Mouse (Mus musculus) layer of hippocampus, adult 9-11 months (tissue): ENCODE results near the gene Cntrob.
"Not testable (repeated sequence)": the region's sequence is repeated elsewhere in the genome, so short reads cannot be mapped to it uniquely, and the experiment has no call there.

Source experiments
- DNase-seq: peaks from one replicate; pipeline ENCODE4 v3.0.0; 2022

Gene Cntrob

GRCm38 (mm10) chr11:69340161-69341131, 16.9 kb upstream of the Cntrob start, which contains the start of gene Rnf227:
Gene Rnf227 (plus strand): TSS chr11:69340461.
- DNase-seq = peak; percentile 74

- no peak for DNase-seq
Observed at GRCm38 (mm10) chr11:69334796-69335195, 11.2 kb upstream of the Cntrob start.

GRCm38 (mm10) chr11:69333922-69334321, 10.3 kb upstream of the Cntrob start:
- DNase-seq = no peak

GRCm38 (mm10) chr11:69332713-69333253, 9.2 kb upstream of the Cntrob start:
- DNase-seq = no peak

- peak; percentile 79 for DNase-seq
Observed at GRCm38 (mm10) chr11:69331929-69332405, 8.4 kb upstream of the Cntrob start.

GRCm38 (mm10) chr11:69331152-69331551, 7.6 kb upstream of the Cntrob start:
- DNase-seq = no peak

- no peak for DNase-seq
Observed at GRCm38 (mm10) chr11:69328517-69328916, 4.9 kb upstream of the Cntrob start.

- no peak for DNase-seq
Observed at GRCm38 (mm10) chr11:69327648-69328047, 4.1 kb upstream of the Cntrob start.

- no peak for DNase-seq
Observed at GRCm38 (mm10) chr11:69327157-69327442, 3.5 kb upstream of the Cntrob start.

GRCm38 (mm10) chr11:69326408-69327156, 3.0 kb upstream of the Cntrob start:
- no peak for DNase-seq

- peak; percentile 90 for DNase-seq
Observed at GRCm38 (mm10) chr11:69325628-69326407, 2.2 kb upstream of the Cntrob start, which contains the start of gene Kcnab3. Gene Kcnab3 (plus strand): TSS chr11:69326258.

GRCm38 (mm10) chr11:69324749-69325148, 1.2 kb upstream of the Cntrob start:
- DNase-seq = no peak

GRCm38 (mm10) chr11:69322693-69323471, 693 bp downstream of the Cntrob start:
- no peak for DNase-seq

GRCm38 (mm10) chr11:69322010-69322409, 1.6 kb downstream of the Cntrob start:
- DNase-seq = no peak

GRCm38 (mm10) chr11:69321580-69321979, 2.0 kb downstream of the Cntrob start:
- DNase-seq = no peak

- DNase-seq = not testable (repeated sequence)
Observed at GRCm38 (mm10) chr11:69318000-69318399, 5.6 kb downstream of the Cntrob start.

GRCm38 (mm10) chr11:69316361-69316760, 7.2 kb downstream of the Cntrob start:
- DNase-seq = no peak

GRCm38 (mm10) chr11:69311266-69311665, 12.3 kb downstream of the Cntrob start:
- DNase-seq = no peak

GRCm38 (mm10) chr11:69306039-69306438, 17.5 kb downstream of the Cntrob start:
- no peak for DNase-seq

- no peak for DNase-seq
Observed at GRCm38 (mm10) chr11:69305291-69305690, 18.3 kb downstream of the Cntrob start.

- no peak for DNase-seq
Observed at GRCm38 (mm10) chr11:69302817-69303216, 20.8 kb downstream of the Cntrob start.

- no peak for DNase-seq
Observed at GRCm38 (mm10) chr11:69298231-69298630, 25.3 kb downstream of the Cntrob start.
